Mouse (Mus musculus): ENCODE measurements around the gene Vtcn1.

DNA sequence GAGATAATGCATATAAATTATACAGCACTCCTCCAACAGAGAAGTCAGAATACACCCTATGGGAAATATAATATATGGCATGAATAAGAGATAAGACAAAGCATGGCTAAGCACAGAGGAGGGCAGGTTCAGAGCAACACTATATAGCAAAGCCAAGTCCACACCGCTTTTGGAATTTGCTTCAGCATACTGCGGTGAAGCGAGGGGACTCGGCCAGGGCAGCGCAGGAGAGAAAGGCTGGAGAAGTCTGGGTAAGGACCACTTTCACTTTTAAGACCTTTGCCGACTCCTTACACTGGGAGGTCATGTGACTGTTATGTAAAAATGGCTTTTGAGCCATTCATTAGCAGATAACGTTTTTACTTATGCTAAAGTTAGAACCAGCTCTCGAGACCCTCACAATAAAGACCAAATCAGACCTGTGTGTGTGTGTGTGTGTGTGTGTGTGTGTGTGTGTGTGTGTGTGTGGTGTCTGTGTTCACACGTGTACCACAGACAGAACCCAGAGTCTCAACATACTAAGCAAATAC lies 95.4 kb downstream of the Vtcn1 start:
- TF ChIP-seq POLR2A (IDR thresholded peaks at IDR 0.05; ENCODE audit: insufficient read depth, low read length) = no peak
- TF ChIP-seq CTCF (IDR thresholded peaks at IDR 0.05; ENCODE audit: low read depth, low read length) = no peak
- TF ChIP-seq EP300 (IDR thresholded peaks at IDR 0.05; ENCODE audit: insufficient read depth, low read depth, low read length) = no peak
